Mouse (Mus musculus) hindbrain, embryonic 14.5 days (tissue): Measurements from ENCODE around the gene Sprr2a2. TPM values are rescaled to one million over a fixed set of nuclear protein-coding genes. Genes with fewer than 3 reads are reported as not detected.
"Not testable (repeated sequence)": the region's sequence is repeated elsewhere in the genome, so short reads cannot be mapped to it uniquely, and the experiment has no call there.

Source experiments
- ATAC-seq: fragments of 200-750 bp; cut with Nextera tagmentation; 2 replicates; pipeline ENCODE4 v1.8.0; 2017; ENCODE audit warnings: moderate number of reproducible peaks, mild to moderate bottlenecking, moderate TSS enrichment, moderate library complexity; ENCODE audit not compliant: low FRiP score
- DNase-seq: peaks from one replicate; pipeline ENCODE4 v3.0.0-alpha.2; 2015; ENCODE audit warnings: low spot score
- H3K27ac ChIP-seq: fragments of 300-500 bp; sonication (generic); 2 replicates; pipeline ENCODE4 v1.5.1; 2014; ENCODE audit warnings: mild to moderate bottlenecking, moderate library complexity
- H3K27me3 ChIP-seq: fragments of 300-500 bp; sonication (generic); 2 replicates; pipeline ENCODE4 v1.6.1; 2014; ENCODE audit warnings: mild to moderate bottlenecking, low read length, mixed read lengths; ENCODE audit not compliant: control insufficient read depth, insufficient read depth
- H3K36me3 ChIP-seq: fragments of 300-500 bp; sonication (generic); replicated peaks from 2 replicates; pipeline ENCODE4 v1.6.1; 2014; ENCODE audit not compliant: control insufficient read depth, insufficient read depth
- H3K4me1 ChIP-seq: fragments of 300-500 bp; sonication (generic); replicated peaks from 2 replicates; pipeline ENCODE4 v1.6.1; 2014; ENCODE audit warnings: antibody characterized with exemption, low read length, mixed read lengths; ENCODE audit not compliant: control insufficient read depth, insufficient read depth
- H3K4me2 ChIP-seq: fragments of 300-500 bp; sonication (generic); replicated peaks from 2 replicates; pipeline ENCODE4 v1.6.1; 2014; ENCODE audit warnings: mild to moderate bottlenecking, moderate library complexity
- H3K4me3 ChIP-seq: fragments of 300-500 bp; sonication (generic); replicated peaks from 2 replicates; pipeline ENCODE4 v1.5.1; 2014; ENCODE audit warnings: mild to moderate bottlenecking, low read length
- H3K9ac ChIP-seq: fragments of 300-500 bp; sonication (generic); 2 replicates; pipeline ENCODE4 v1.6.1; 2014
- H3K9me3 ChIP-seq: fragments of 300-500 bp; sonication (generic); 2 replicates; pipeline ENCODE4 v1.6.1; 2016; ENCODE audit warnings: low read length; ENCODE audit not compliant: control insufficient read depth
- WGBS: fragments of 180-500 bp; shearing (Covaris S2); extraction: QIAGEN DNeasy Blood & Tissue Kit; methylation state at CpG from one replicate; pipeline ENCODE4 v1.1.7; 2014; 5-methylcytosine and 5-hydroxymethylcytosine counted together
- polyA plus RNA-seq: library from polyadenylated mRNA; unstranded; fragments of >200 nt; fragmentation: Nextera tagmentation; extraction: Ambion mirVana; gene quantifications from 2 replicates; pipeline ENCODE4 v1.2.1, GENCODE M21; 2014

Sprr2a2 gene
- not detected in 2 replicates for polyA plus RNA-seq

DNA sequence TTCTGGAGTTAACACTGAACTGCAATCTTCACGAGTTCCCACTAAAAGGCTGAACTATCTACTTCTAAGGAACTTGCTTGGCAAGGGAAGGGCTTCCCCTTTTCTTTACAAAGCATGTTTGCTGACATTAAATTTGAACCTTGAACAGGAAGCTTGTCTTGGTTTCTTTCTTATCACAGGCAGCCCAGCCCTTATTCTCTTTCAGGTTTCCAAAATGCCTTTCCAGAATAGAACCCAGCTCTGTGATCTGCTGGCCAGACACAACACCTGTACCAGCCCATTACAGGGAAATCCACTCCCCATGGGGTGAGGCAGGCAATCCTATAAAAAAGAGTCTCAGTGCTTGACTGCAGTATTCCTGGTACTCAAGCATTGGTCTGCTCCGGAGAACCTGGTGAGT lies at the start of gene Sprr2a2, which contains the start of gene Sprr2a1:
Sprr2a2 (plus strand) TSS at position 352 of the 400 bp plus-strand sequence.
Sprr2a1 (plus strand) TSS at position 231 of the 400 bp plus-strand sequence.
- not testable (repeated sequence) for H3K4me1 ChIP-seq, H3K4me3 ChIP-seq, H3K36me3 ChIP-seq, DNase-seq, H3K9ac ChIP-seq, H3K9me3 ChIP-seq, H3K27ac ChIP-seq, H3K27me3 ChIP-seq, H3K4me2 ChIP-seq, ATAC-seq
- WGBS: no CpG with 5 or more reads among the region's 2 CpGs

DNA sequence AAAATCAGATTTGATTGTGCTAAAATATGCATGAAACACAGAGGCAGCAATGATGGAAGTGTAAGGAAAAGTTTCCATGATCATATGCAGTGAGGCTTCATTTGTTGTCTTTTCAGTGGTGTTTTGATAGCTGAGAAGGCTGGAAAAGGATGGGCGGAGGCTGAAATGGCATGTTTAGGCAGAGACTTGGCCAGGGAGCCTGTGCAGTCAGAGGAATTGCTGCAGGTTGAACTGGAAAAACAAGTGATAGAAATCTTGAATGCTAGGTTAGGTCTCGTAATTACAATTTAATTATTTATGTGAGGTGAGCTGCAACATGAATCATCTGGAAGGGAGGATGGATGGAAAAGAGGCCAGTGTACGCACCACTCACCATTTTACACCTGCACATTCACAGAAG lies 45.9 kb upstream of the Sprr2a2 start:
- DNase-seq: no peak
- Histone ChIP-seq H3K9ac (no peak overlapping the region), H3K4me1 (no peaks in the 10 kb centered on the region), H3K27ac (no peak overlapping the region), H3K4me3 (no peak overlapping the region), H3K9me3 (no peaks in the 10 kb centered on the region), H3K27me3 (no peaks in the 10 kb centered on the region), H3K4me2 (no peak overlapping the region), H3K36me3 (no peaks in the 10 kb centered on the region)
- 89% methylated on average over 3 of the region's 3 CpGs for WGBS
- no peak for ATAC-seq

DNA sequence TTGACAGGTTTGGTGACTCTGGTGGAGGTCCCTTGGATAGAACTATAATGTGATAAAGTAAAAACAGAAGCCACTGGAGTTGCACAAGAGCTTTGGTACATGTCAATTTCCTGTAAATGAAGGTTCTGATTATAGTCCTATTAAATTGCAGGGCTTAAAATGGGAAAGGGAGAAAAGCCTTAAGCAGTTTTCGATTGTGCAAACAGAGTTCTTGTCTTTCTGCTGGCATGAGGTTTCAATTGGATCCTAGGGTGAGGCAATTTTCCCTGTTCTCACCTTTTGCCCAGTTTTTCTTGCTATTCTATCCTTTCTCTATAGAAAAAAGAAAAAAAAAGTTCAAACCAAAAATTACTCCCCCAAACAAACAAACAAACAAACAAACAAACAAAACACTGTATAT lies 38.8 kb upstream of the Sprr2a2 start:
- ATAC-seq: no peak

GRCm38 (mm10) chr3:92195512-92196200 lies 20.1 kb upstream of the Sprr2a2 start:
- peak; percentile 40 for ATAC-seq
- no peak overlapping the region for H3K4me3 ChIP-seq
- H3K27ac ChIP-seq: no peak overlapping the region
- WGBS: 91% methylated on average over 6 of the region's 6 CpGs
- H3K4me1 ChIP-seq: no peaks in the 10 kb centered on the region
- DNase-seq: no peak
- no peaks in the 10 kb centered on the region for H3K9me3 ChIP-seq
- no peaks in the 10 kb centered on the region for H3K36me3 ChIP-seq
- H3K27me3 ChIP-seq: no peaks in the 10 kb centered on the region
- H3K4me2 ChIP-seq: no peak overlapping the region
- no peak overlapping the region for H3K9ac ChIP-seq

More for the DNA sequence above, 38.8 kb upstream of the Sprr2a2 start:
- H3K27me3 ChIP-seq: no peaks in the 10 kb centered on the region
- no peaks in the 10 kb centered on the region for H3K9me3 ChIP-seq
- no peak overlapping the region for H3K9ac ChIP-seq
- no peaks in the 10 kb centered on the region for H3K36me3 ChIP-seq
- WGBS: 86% methylated on average over 1 of the region's 1 CpGs
- no peak overlapping the region for H3K4me3 ChIP-seq
- no peak overlapping the region for H3K4me2 ChIP-seq
- H3K27ac ChIP-seq: no peak overlapping the region
- H3K4me1 ChIP-seq: no peaks in the 10 kb centered on the region
- DNase-seq: no peak

DNA sequence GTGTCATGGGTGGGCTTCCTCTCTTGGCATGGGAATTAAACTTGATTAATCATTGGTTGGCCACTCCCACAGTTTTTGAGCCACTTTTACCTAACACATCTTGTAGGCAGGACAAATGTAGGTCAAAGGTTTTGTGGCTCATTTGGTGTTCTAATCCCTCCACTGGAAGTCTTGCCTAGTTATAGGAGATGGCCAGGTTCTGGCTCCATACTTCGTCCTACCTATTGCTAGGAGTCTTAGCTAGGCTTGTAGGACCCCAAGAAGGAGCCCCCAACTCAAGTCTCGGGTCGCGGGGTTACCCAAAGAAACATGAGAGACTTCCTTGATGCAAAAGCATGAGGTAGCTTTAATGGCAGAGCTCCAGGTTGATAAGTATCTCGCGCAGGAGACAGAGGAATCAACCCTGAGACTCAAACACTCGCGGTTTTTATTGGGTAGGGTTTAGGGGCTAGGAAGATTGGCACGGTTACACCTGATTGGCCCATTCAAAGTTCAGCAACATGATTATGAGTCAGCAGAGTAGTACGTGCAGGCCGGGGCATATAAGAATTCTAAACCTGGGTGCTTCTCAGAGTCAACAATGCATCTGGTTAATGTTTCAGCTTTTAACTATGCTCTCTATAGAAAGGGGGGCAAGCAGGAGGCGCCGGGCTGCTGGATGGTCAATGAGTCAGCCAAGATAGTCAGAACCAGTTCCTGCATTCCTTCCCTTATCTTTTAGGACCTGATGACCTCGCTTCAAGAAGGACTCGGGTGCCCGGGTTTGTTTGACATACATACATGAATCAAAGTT lies 4.4 kb upstream of the Sprr2a2 start:
- not testable (repeated sequence) for H3K9me3 ChIP-seq, H3K4me3 ChIP-seq, ATAC-seq, H3K27ac ChIP-seq, H3K4me1 ChIP-seq, DNase-seq, H3K9ac ChIP-seq, H3K4me2 ChIP-seq, H3K36me3 ChIP-seq, H3K27me3 ChIP-seq
- WGBS: no CpG with 5 or more reads among the region's 16 CpGs

- H3K27ac ChIP-seq, DNase-seq, H3K4me1 ChIP-seq, ATAC-seq, H3K27me3 ChIP-seq, H3K9ac ChIP-seq, H3K4me2 ChIP-seq, H3K36me3 ChIP-seq, H3K4me3 ChIP-seq, H3K9me3 ChIP-seq: not testable (repeated sequence)
- WGBS: no CpG with 5 or more reads among the region's 1 CpGs
Measured at GRCm38 (mm10) chr3:92212059-92212458, 3.7 kb upstream of the Sprr2a2 start.

GRCm38 (mm10) chr3:92213651-92214050 lies 2.1 kb upstream of the Sprr2a2 start:
- not testable (repeated sequence) for H3K4me3 ChIP-seq, H3K9me3 ChIP-seq, H3K27ac ChIP-seq, H3K36me3 ChIP-seq, H3K4me2 ChIP-seq, H3K27me3 ChIP-seq, H3K9ac ChIP-seq, H3K4me1 ChIP-seq, DNase-seq
- peak; percentile 35 for ATAC-seq

GRCm38 (mm10) chr3:92219031-92219430 lies 3.3 kb downstream of the Sprr2a2 start:
- peak; percentile 73 for ATAC-seq
- not testable (repeated sequence) for H3K27me3 ChIP-seq, H3K9me3 ChIP-seq, H3K4me1 ChIP-seq, H3K27ac ChIP-seq, H3K9ac ChIP-seq, H3K36me3 ChIP-seq, DNase-seq, H3K4me3 ChIP-seq, H3K4me2 ChIP-seq
- no CpG with 5 or more reads among the region's 8 CpGs for WGBS

DNA sequence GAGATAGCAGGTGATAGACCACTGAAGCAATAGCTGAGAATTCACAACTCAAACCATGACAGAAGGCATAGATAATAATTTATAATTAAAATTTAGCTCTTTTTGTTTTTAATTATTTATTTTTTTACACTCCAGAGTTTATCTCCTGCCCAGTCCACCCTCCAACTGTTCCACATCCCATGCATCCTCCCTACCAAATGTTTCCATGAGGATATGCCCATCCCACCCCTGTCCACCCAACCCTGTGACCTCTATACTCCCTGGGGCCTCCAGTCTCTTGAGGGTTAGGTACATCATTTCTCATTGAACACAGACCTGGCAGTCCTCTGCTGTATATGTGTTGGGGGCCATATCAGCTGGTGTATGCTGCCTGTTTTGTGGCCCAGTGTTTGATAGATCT lies 8.0 kb downstream of the Sprr2a2 start:
- H3K9ac ChIP-seq, H3K36me3 ChIP-seq, DNase-seq, H3K9me3 ChIP-seq, H3K27me3 ChIP-seq, H3K27ac ChIP-seq, H3K4me1 ChIP-seq, H3K4me3 ChIP-seq, H3K4me2 ChIP-seq: not testable (repeated sequence)
- peak; percentile 59 for ATAC-seq
